Mouse (Mus musculus): Measurements from ENCODE around the gene Skp1a. TPM values are rescaled to one million over a fixed set of nuclear protein-coding genes. Genes with fewer than 3 reads are reported as not detected.

Skp1a gene
- total and polyA plus RNA-seq, 3 experiments = 169 to 371 (median 209) TPM

DNA sequence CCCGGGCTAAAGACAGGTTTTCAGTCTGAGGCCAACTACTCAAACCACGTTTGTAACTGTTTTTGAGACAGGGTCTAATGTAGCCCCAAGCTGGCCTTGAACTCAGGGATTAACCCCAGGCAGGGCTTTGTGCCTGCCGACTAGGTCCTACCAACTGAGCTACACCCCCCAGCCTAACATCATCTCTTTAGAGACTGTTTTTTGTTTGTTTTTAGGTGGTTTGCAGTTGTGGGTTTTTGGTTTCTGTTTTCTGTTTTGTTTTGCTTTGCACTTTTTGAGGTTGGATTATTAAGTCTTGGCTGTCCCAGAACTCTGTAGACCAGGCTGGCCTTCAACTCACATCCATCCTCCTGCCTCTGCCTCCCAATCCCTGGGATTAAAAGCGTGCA, 42.1 kb downstream of the Skp1a start:
- TF ChIP-seq UBTF (IDR thresholded peaks at IDR 0.05; ENCODE audit: low read depth, low read length) (no peak), POLR2AphosphoS2 (IDR thresholded peaks at IDR 0.05; ENCODE audit: low read depth, low read length) (no peak), HCFC1 (IDR thresholded peaks at IDR 0.05; ENCODE audit: low read depth, low read length) (no peak), POLR2A (IDR thresholded peaks at IDR 0.05; ENCODE audit: low read depth, low read length) (no peak), ZC3H11A (IDR thresholded peaks at IDR 0.05; ENCODE audit: low read depth, low read length) (no peak), SMC3 (IDR thresholded peaks at IDR 0.05; ENCODE audit: low read depth, low read length) (no peak), E2F4 (IDR thresholded peaks at IDR 0.05; ENCODE audit: insufficient replicate concordance, low read depth, low read length) (no peak), NELFE (IDR thresholded peaks at IDR 0.05; ENCODE audit: low read depth, low read length) (no peak), ELF1 (IDR thresholded peaks at IDR 0.05; ENCODE audit: low read depth, low read length) (no peak), RAD21 (IDR thresholded peaks at IDR 0.05; ENCODE audit: low read depth, low read length) (no peak), USF1 (IDR thresholded peaks at IDR 0.05; ENCODE audit: low read depth, low read length) (no peak), ZMIZ1 (IDR thresholded peaks at IDR 0.05; ENCODE audit: low read depth, low read length) (no peak), KAT2A (IDR thresholded peaks at IDR 0.05; ENCODE audit: insufficient replicate concordance, low read length) (no peak), GABPA (IDR thresholded peaks at IDR 0.05; ENCODE audit: insufficient replicate concordance, low read depth, low read length) (no peak)
- peaks cover 15 to 35% of the 10 kb centered on the region in 2 experiments for H3K4me1 ChIP-seq (ENCODE audit: control insufficient read depth in 1 of 2, insufficient read depth in 2 of 2)
- H3K27me3 ChIP-seq (replicated peaks) = peaks cover 2% of the 10 kb centered on the region
- dilution Hi-C loops (cut with MboI; ENCODE audit: extremely low pct_ligation_motif_present, extremely low pct_unique_long_range_greater_than_20kb, low sequenced_read_pairs) = no loop called here
- no peak for DNase-seq (ENCODE audit: extremely low read depth)
- no peak overlapping the region for H3K27ac ChIP-seq (ENCODE audit: insufficient read depth, low read depth)
- H3K36me3 ChIP-seq (replicated peaks in 1 of 2; ENCODE audit: control insufficient read depth in 1 of 2, insufficient read depth in 1 of 2, low read length in 1 of 2) = peaks cover 0 to 2% of the 10 kb centered on the region in 2 experiments
- no peak overlapping the region for H3K9ac ChIP-seq (ENCODE audit: insufficient read depth, low read depth)
- in situ Hi-C loops (cut with MboI; ENCODE audit: low pct_ligation_motif_present, low pct_unique_long_range_greater_than_20kb, low sequenced_read_pairs) = no loop called here
- no peak overlapping the region for H3K4me2 ChIP-seq (ENCODE audit: insufficient read depth, low read depth, poor library complexity, severe bottlenecking)
- no peak overlapping the region for H3K4me3 ChIP-seq (replicated peaks in 1 of 3; ENCODE audit: low read depth in 2 of 3, low read length in 2 of 3, poor library complexity in 1 of 3)
- no peaks in the 10 kb centered on the region for H3K79me2 ChIP-seq (replicated peaks; ENCODE audit: control insufficient read depth, extremely low read depth, insufficient read depth, poor library complexity, severe bottlenecking)
- H3K9me3 ChIP-seq (replicated peaks; ENCODE audit: low read length) = no peaks in the 10 kb centered on the region

DNA sequence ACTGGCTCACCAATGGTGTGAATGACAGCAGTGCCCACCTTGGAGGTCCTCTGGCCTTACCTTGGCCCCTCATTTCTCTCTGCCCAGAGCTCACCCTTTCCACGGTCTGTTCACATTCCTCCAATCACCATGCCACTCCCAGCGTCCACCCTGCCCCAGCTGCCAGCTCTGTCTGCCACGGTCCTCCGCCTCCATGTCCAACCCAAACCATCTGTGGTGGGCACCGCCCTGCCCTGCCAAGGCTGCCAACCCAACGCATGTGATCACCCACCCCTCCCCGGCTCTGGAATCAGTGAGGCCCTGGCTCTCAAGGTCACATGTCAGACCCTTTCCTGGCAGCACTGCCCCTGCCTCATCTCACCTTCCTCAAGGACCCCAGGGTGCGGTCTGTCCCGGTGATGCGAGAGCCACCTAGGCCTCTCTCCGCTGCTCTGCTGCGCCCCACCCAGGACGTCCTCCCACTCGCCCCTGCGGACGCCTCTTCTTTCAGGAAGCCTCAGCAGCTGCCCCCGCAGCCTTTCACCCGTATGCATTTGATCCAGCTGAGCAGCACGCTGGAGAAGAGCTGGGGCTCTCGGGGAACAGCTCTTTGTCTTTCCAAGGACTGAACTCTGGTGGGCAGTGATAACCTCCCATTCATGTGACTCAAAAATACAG, 42.8 kb downstream of the Skp1a start:
- no peak for DNase-seq (ENCODE audit: extremely low read depth)
- H3K27me3 ChIP-seq (replicated peaks) = peaks cover 5% of the 10 kb centered on the region

More for the DNA sequence above, 42.8 kb downstream of the Skp1a start:
- H3K9ac ChIP-seq (ENCODE audit: insufficient read depth, low read depth) = no peak overlapping the region
- H3K4me3 ChIP-seq (replicated peaks in 1 of 3; ENCODE audit: low read depth in 2 of 3, low read length in 2 of 3, poor library complexity in 1 of 3) = no peak overlapping the region
- dilution Hi-C loops (cut with MboI; ENCODE audit: extremely low pct_ligation_motif_present, extremely low pct_unique_long_range_greater_than_20kb, low sequenced_read_pairs) (no loop called here), in situ Hi-C loops (cut with MboI; ENCODE audit: low pct_ligation_motif_present, low pct_unique_long_range_greater_than_20kb, low sequenced_read_pairs) (no loop called here)
- no peak overlapping the region for H3K4me2 ChIP-seq (ENCODE audit: insufficient read depth, low read depth, poor library complexity, severe bottlenecking)
- H3K9me3 ChIP-seq (replicated peaks; ENCODE audit: low read length) = no peaks in the 10 kb centered on the region
- no peak for TF ChIP-seq JUND (conservative IDR thresholded peaks at IDR 0.05; ENCODE audit: low read depth, low read length)
- TF ChIP-seq HCFC1 (IDR thresholded peaks at IDR 0.05; ENCODE audit: low read depth, low read length) = no peak
- no peak for TF ChIP-seq ZC3H11A (IDR thresholded peaks at IDR 0.05; ENCODE audit: low read depth, low read length)
- TF ChIP-seq ZNF384 (IDR thresholded peaks at IDR 0.05; ENCODE audit: low read depth, low read length) = no peak
- no peak for TF ChIP-seq TCF12 (IDR thresholded peaks at IDR 0.05; ENCODE audit: low read depth, low read length)
- TF ChIP-seq ETS1 (conservative IDR thresholded peaks at IDR 0.05; ENCODE audit: low read depth, low read length) = no peak
- no peak for TF ChIP-seq MYC (IDR thresholded peaks at IDR 0.05; ENCODE audit: low read depth, low read length)
- TF ChIP-seq MAX (IDR thresholded peaks at IDR 0.05; ENCODE audit: low read length) = no peak
- no peak for TF ChIP-seq JUN (IDR thresholded peaks at IDR 0.05; ENCODE audit: insufficient read depth, low read depth, low read length)
- no peak for TF ChIP-seq ELF1 (IDR thresholded peaks at IDR 0.05; ENCODE audit: low read depth, low read length)
- TF ChIP-seq MAFK (IDR thresholded peaks at IDR 0.05; ENCODE audit: insufficient replicate concordance, low read length) = no peak
- TF ChIP-seq MXI1 (IDR thresholded peaks at IDR 0.05; ENCODE audit: low read depth, low read length) = no peak
- no peak for TF ChIP-seq SMC3 (IDR thresholded peaks at IDR 0.05; ENCODE audit: low read depth, low read length)
- TF ChIP-seq EP300 (IDR thresholded peaks at IDR 0.05; ENCODE audit: low read length) = no peak
- TF ChIP-seq RAD21 (IDR thresholded peaks at IDR 0.05; ENCODE audit: low read depth, low read length) = no peak
- TF ChIP-seq NELFE (IDR thresholded peaks at IDR 0.05; ENCODE audit: low read depth, low read length) = no peak
- H3K36me3 ChIP-seq (replicated peaks in 1 of 2; ENCODE audit: control insufficient read depth in 1 of 2, insufficient read depth in 1 of 2, low read length in 1 of 2) = peaks cover 0 to 4% of the 10 kb centered on the region in 2 experiments
- H3K27ac ChIP-seq (ENCODE audit: insufficient read depth, low read depth) = no peak overlapping the region
- peaks cover 15 to 29% of the 10 kb centered on the region in 2 experiments for H3K4me1 ChIP-seq (ENCODE audit: control insufficient read depth in 1 of 2, insufficient read depth in 2 of 2)
- H3K79me2 ChIP-seq (replicated peaks; ENCODE audit: control insufficient read depth, extremely low read depth, insufficient read depth, poor library complexity, severe bottlenecking) = no peaks in the 10 kb centered on the region
